Mouse (Mus musculus) MEL-GATA-1-ER (cell line): ENCODE results near the gene Arl15.

Source experiments
- DNase-seq: peaks from one replicate; pipeline ENCODE4 v3.0.0-alpha.2; 2012; ENCODE audit warnings: low read depth; ENCODE audit errors: extremely low read depth

Arl15 gene

DNA sequence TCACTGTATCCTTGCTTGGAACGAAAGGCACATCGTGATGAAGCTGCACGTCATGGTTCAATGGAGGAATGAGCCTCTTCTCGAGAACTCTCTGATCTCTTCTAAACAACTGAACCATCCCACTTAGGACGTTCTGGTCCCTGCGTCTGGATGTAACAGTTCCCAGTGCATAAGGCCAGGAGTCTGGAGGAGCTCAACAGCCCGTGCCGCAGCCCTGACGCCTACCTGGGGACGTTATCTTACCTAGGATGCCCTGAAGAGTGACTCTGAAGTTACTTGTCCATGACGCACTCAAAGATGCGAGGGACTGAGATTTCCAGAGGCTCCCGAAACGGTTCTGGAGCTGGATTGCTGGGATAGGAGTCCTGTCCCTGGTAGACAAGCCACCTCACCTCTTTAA is 121.4 kb downstream of the Arl15 start:
- DNase-seq, result no peak

- no peak for DNase-seq
These were observed 122.5 kb downstream of the Arl15 start for GRCm38 (mm10) chr13:113916761-113917160.

DNA sequence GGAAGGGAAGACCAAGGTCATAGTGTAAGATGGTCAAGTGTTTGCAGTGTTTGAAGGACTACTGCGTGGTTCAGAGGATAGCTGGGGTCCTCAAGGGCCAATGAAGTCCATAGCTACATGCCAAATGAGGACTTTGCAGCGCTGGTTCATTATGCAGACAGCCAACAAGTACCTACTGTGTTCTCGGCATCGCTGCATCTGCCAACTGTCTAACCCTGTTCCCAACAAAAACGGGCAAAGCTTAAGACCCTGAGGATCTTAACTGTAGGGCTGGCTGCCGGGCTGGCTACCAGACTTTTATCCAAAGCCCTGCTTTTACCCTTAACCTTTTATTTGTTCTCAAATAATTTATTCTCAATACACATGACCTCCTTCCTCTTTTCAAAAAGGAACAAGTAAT is 123.1 kb downstream of the Arl15 start:
- DNase-seq, result no peak

- no peak for DNase-seq
These were observed 123.6 kb downstream of the Arl15 start for GRCm38 (mm10) chr13:113917868-113918411.

- DNase-seq, result no peak
These were observed 124.4 kb downstream of the Arl15 start for GRCm38 (mm10) chr13:113918668-113919067.

GRCm38 (mm10) chr13:113935697-113936096 is 141.4 kb downstream of the Arl15 start:
- no peak for DNase-seq

GRCm38 (mm10) chr13:113937231-113937630 is 142.9 kb downstream of the Arl15 start:
- DNase-seq, result no peak

GRCm38 (mm10) chr13:113938561-113938960 is 144.3 kb downstream of the Arl15 start:
- no peak for DNase-seq

GRCm38 (mm10) chr13:113939097-113939496 is 144.8 kb downstream of the Arl15 start:
- DNase-seq, result no peak

GRCm38 (mm10) chr13:113939681-113940080 is 145.4 kb downstream of the Arl15 start:
- no peak for DNase-seq

DNA sequence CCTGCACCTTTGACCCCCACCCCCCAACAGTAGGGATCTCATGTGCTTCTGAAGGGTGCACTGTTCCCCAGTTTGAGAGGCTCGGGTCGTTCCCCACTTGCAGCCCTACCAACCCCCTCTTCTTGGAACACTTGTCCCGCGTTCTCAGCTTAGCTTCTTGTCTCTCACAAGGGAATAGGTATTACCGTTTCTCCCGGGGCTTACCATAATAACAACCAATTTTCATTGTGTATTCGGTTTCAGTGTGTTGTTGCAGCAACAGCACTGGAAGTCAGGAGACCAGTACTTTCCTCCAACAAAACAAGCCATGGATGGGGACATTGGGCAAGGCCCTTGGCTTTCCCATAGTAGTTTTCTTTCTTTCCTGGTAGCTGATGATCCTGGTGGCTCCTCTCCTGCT is 145.8 kb downstream of the Arl15 start:
- no peak for DNase-seq

- no peak for DNase-seq
These were observed 147.6 kb downstream of the Arl15 start for GRCm38 (mm10) chr13:113941943-113942342.

GRCm38 (mm10) chr13:113947546-113947945 is 153.2 kb downstream of the Arl15 start:
- DNase-seq, result no peak

- DNase-seq, result no peak
These were observed 155.4 kb downstream of the Arl15 start for GRCm38 (mm10) chr13:113949708-113950107.

DNA sequence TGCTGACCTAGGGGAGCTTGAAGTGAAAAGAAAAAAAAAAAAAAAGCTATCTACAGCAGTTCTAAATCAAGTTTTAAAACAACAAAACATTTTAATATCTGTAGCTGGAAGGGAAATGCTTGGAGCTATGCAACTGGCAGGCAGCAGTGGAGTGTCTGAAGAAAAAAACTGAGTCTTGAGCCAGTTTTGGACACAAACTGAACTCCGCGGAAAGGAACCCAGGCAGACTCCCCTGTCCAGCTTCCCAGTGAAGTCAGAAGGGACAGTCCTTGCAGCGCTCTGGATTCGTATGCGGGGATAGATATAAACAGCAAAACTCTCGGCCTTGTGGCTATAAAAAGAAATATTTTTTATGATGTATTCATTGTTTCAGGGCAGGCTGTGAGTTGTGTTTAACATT is 155.8 kb downstream of the Arl15 start:
- no peak for DNase-seq

DNA sequence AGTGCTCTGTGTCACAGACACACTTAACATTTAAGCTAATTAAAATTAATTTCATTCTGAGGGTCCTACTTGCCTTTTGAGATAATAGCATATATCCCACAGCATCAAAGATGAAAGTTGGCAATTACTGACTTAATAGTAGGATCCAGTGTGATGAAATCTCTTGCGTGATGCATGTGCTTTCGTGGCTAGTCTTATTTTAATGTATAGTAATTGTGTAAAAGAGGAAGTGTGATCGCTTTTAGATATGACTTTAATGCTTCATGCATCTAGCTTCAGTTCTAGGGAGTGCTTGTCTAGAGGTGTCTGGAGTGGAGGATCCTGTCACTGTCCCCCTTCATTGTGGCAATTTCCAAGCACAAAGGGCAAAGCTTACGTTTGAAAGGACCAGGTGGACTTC is 163.1 kb downstream of the Arl15 start:
- peak; percentile 29 for DNase-seq

DNA sequence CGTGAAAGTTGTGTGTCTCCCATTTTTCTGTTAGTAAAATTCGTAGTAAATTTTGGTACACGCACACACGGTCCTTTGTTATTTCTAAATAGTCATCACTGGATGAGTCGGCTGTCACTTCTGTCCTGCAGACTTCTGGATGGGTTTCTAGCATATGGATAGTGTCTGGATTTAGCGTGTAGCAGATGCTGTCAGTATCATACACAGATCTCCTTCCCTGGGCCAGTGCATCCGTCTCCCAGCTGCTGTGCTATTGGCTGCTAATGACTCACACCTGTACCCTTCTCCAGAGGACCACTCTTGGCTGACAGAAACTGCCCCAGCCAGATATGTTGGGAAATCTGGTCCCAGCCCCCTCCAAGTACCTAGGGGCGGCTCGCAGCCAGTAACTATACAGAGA is 170.6 kb downstream of the Arl15 start:
- DNase-seq, result no peak

DNA sequence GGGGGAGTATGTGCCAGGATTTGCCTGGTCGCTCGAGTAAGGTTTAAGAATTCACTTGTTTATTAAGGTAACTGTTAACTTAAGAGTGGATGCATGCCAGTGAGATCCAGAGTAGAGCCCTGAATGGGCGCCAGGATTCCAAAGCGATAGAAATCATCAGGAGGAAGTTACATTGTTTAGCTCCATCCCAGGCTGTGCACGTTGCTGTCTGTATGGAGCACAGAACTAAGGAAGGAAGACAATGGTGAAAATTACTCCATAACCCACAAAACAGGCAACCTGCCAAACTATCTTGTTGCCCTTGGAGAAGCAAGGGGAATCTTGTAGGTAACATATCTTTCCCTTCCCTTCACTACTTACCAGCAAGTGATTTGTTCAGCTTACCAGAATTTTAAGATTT is 176.4 kb downstream of the Arl15 start:
- DNase-seq, result no peak

GRCm38 (mm10) chr13:113972401-113972800 is 178.1 kb downstream of the Arl15 start:
- DNase-seq, result no peak

DNA sequence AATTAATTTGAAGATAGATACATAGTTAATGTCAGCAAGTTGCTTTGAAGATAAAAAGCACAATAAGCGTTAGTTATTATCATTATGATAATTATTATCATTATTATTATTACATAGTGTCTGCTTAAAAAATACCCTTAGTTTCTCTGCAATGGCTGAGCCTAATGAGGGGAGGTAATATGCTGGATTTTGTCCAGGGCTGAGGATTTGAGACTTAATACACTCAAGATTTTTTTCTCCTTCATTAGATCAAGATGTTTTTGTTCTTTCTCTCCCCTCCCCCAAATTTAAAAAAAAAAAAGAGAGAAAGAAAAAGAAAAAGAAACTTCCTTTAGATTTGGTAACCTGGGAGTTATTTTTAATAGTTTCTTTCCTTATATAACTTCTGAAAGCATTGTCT is 180.6 kb downstream of the Arl15 start:
- DNase-seq, result no peak

DNA sequence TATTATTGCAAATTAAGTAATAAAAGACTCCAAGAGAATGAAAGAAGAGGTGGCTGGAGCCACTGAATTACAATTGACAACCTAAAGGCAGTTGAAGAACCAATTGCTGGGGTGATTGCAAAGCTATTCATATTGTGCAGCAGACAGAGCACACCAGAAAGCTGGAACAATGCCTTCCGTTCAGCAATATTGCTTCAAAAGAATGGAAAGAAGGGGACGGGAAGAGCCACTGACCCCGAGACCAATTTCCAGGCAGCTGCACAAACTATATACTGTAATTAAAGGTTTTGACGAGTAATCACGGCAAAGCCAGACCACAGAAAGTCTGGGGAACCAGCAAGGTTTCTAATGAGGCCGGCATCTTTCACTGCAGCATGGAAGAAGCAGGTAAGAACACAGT is 181.4 kb downstream of the Arl15 start:
- DNase-seq, result no peak

- no peak for DNase-seq
These were observed 182.6 kb downstream of the Arl15 start for GRCm38 (mm10) chr13:113976936-113977335.

- DNase-seq, result no peak
These were observed 186.6 kb downstream of the Arl15 start for GRCm38 (mm10) chr13:113980739-113981460.
